Mouse (Mus musculus): ENCODE measurements around the gene Morc3. TPM values are rescaled to one million over a fixed set of nuclear protein-coding genes. Genes with fewer than 3 reads are reported as not detected.
"Not testable (repeated sequence)": the region's sequence is repeated elsewhere in the genome, so short reads cannot be mapped to it uniquely, and the experiment has no call there.

The Morc3 gene
- polyA plus RNA-seq, 1 experiment from 2014 or later: 25.3 TPM

GRCm38 (mm10) chr16:93824799-93825198 is 7.1 kb upstream of the Morc3 start:
- no peak overlapping the region for H3K9ac ChIP-seq (ENCODE audit: low read depth, low read length)
- no peak for ATAC-seq (replicated peaks; ENCODE audit: insufficient number of reproducible peaks, low FRiP score, low TSS enrichment)
- no peaks in the 10 kb centered on the region for H3K27me3 ChIP-seq (ENCODE audit: control insufficient read depth, insufficient read depth, low read length)
- no peaks in the 10 kb centered on the region for H3K36me3 ChIP-seq (ENCODE audit: control insufficient read depth, insufficient read depth, low read length)
- peaks cover 4% of the 10 kb centered on the region; the same call in 1 of the 2 replicates for H3K9me3 ChIP-seq (replicated peaks; ENCODE audit: control insufficient read depth, low read length)
- WGBS (ENCODE audit: insufficient replicate concordance): 73% methylated on average over 4 of the region's 4 CpGs
- H3K4me1 ChIP-seq (ENCODE audit: control insufficient read depth, insufficient read depth, low read length): no peaks in the 10 kb centered on the region
- H3K4me3 ChIP-seq (ENCODE audit: low read depth, low read length): no peak overlapping the region
- H3K4me2 ChIP-seq: no peak overlapping the region
- H3K27ac ChIP-seq (ENCODE audit: low read depth, low read length): no peak overlapping the region

- Histone ChIP-seq H3K4me3 (ENCODE audit: low read depth, low read length) (no peak overlapping the region), H3K36me3 (ENCODE audit: control insufficient read depth, insufficient read depth, low read length) (no peaks in the 10 kb centered on the region), H3K4me1 (ENCODE audit: control insufficient read depth, insufficient read depth, low read length) (no peaks in the 10 kb centered on the region), H3K9ac (ENCODE audit: low read depth, low read length) (no peak overlapping the region), H3K9me3 (replicated peaks; ENCODE audit: control insufficient read depth, low read length) (peaks cover 4% of the 10 kb centered on the region; the same call in 1 of the 2 replicates), H3K4me2 (no peak overlapping the region), H3K27me3 (ENCODE audit: control insufficient read depth, insufficient read depth, low read length) (no peaks in the 10 kb centered on the region), H3K27ac (ENCODE audit: low read depth, low read length) (no peak overlapping the region)
- no peak for ATAC-seq (replicated peaks; ENCODE audit: insufficient number of reproducible peaks, low FRiP score, low TSS enrichment)
- 81% methylated on average over 4 of the region's 4 CpGs for WGBS (ENCODE audit: insufficient replicate concordance)
Measured at GRCm38 (mm10) chr16:93825463-93825862, 6.5 kb upstream of the Morc3 start.

GRCm38 (mm10) chr16:93826054-93826453 is 5.9 kb upstream of the Morc3 start:
- no peaks in the 10 kb centered on the region for H3K4me1 ChIP-seq (ENCODE audit: control insufficient read depth, insufficient read depth, low read length)
- no peak overlapping the region for H3K9ac ChIP-seq (ENCODE audit: low read depth, low read length)
- ATAC-seq (replicated peaks; ENCODE audit: insufficient number of reproducible peaks, low FRiP score, low TSS enrichment): no peak
- no peak overlapping the region for H3K27ac ChIP-seq (ENCODE audit: low read depth, low read length)
- H3K9me3 ChIP-seq (replicated peaks; ENCODE audit: control insufficient read depth, low read length): peaks cover 4% of the 10 kb centered on the region; the same call in 1 of the 2 replicates
- 60% methylated on average over 11 of the region's 11 CpGs for WGBS (ENCODE audit: insufficient replicate concordance)
- no peaks in the 10 kb centered on the region for H3K36me3 ChIP-seq (ENCODE audit: control insufficient read depth, insufficient read depth, low read length)
- H3K4me2 ChIP-seq: no peak overlapping the region
- H3K27me3 ChIP-seq (ENCODE audit: control insufficient read depth, insufficient read depth, low read length): no peaks in the 10 kb centered on the region
- no peak overlapping the region for H3K4me3 ChIP-seq (ENCODE audit: low read depth, low read length)

GRCm38 (mm10) chr16:93826478-93826877 is 5.4 kb upstream of the Morc3 start:
- not testable (repeated sequence) for H3K27me3 ChIP-seq (ENCODE audit: control insufficient read depth, insufficient read depth, low read length); H3K4me3 ChIP-seq (ENCODE audit: low read depth, low read length); H3K4me1 ChIP-seq (ENCODE audit: control insufficient read depth, insufficient read depth, low read length); H3K9me3 ChIP-seq (replicated peaks; ENCODE audit: control insufficient read depth, low read length); H3K9ac ChIP-seq (ENCODE audit: low read depth, low read length); H3K27ac ChIP-seq (ENCODE audit: low read depth, low read length); H3K36me3 ChIP-seq (ENCODE audit: control insufficient read depth, insufficient read depth, low read length); H3K4me2 ChIP-seq; ATAC-seq (replicated peaks; ENCODE audit: insufficient number of reproducible peaks, low FRiP score, low TSS enrichment)
- 50% methylated on average over 5 of the region's 5 CpGs for WGBS (ENCODE audit: insufficient replicate concordance)

- no peak for ATAC-seq (replicated peaks; ENCODE audit: insufficient number of reproducible peaks, low FRiP score, low TSS enrichment)
- Histone ChIP-seq H3K27me3 (ENCODE audit: control insufficient read depth, insufficient read depth, low read length) (no peaks in the 10 kb centered on the region), H3K36me3 (ENCODE audit: control insufficient read depth, insufficient read depth, low read length) (no peaks in the 10 kb centered on the region), H3K9me3 (replicated peaks; ENCODE audit: control insufficient read depth, low read length) (peaks cover 4% of the 10 kb centered on the region; the same call in 1 of the 2 replicates), H3K9ac (ENCODE audit: low read depth, low read length) (no peak overlapping the region), H3K4me1 (ENCODE audit: control insufficient read depth, insufficient read depth, low read length) (no peaks in the 10 kb centered on the region; the same call in 1 of the 2 replicates), H3K4me2 (no peak overlapping the region), H3K27ac (ENCODE audit: low read depth, low read length) (no peak overlapping the region), H3K4me3 (ENCODE audit: low read depth, low read length) (no peak overlapping the region)
- 80% methylated on average over 6 of the region's 6 CpGs for WGBS (ENCODE audit: insufficient replicate concordance)
Measured at GRCm38 (mm10) chr16:93826909-93827308, 5.0 kb upstream of the Morc3 start.

- ATAC-seq (replicated peaks; ENCODE audit: insufficient number of reproducible peaks, low FRiP score, low TSS enrichment): no peak
- Histone ChIP-seq H3K27ac (ENCODE audit: low read depth, low read length) (no peak overlapping the region), H3K4me3 (ENCODE audit: low read depth, low read length) (no peak overlapping the region), H3K4me1 (ENCODE audit: control insufficient read depth, insufficient read depth, low read length) (peaks cover 4% of the 10 kb centered on the region), H3K36me3 (ENCODE audit: control insufficient read depth, insufficient read depth, low read length) (no peaks in the 10 kb centered on the region), H3K9me3 (replicated peaks; ENCODE audit: control insufficient read depth, low read length) (no peaks in the 10 kb centered on the region), H3K9ac (ENCODE audit: low read depth, low read length) (no peak overlapping the region), H3K27me3 (ENCODE audit: control insufficient read depth, insufficient read depth, low read length) (no peaks in the 10 kb centered on the region), H3K4me2 (no peak overlapping the region)
- 89% methylated on average over 15 of the region's 15 CpGs for WGBS (ENCODE audit: insufficient replicate concordance)
Measured at GRCm38 (mm10) chr16:93829526-93829925, 2.4 kb upstream of the Morc3 start.

GRCm38 (mm10) chr16:93830071-93830470 is 1.9 kb upstream of the Morc3 start:
- Histone ChIP-seq H3K9ac (ENCODE audit: low read depth, low read length) (no peak overlapping the region), H3K27ac (ENCODE audit: low read depth, low read length) (no peak overlapping the region), H3K4me3 (ENCODE audit: low read depth, low read length) (no peak overlapping the region), H3K4me1 (ENCODE audit: control insufficient read depth, insufficient read depth, low read length) (peaks cover 4% of the 10 kb centered on the region), H3K27me3 (ENCODE audit: control insufficient read depth, insufficient read depth, low read length) (no peaks in the 10 kb centered on the region), H3K4me2 (no peak overlapping the region), H3K36me3 (ENCODE audit: control insufficient read depth, insufficient read depth, low read length) (no peaks in the 10 kb centered on the region), H3K9me3 (replicated peaks; ENCODE audit: control insufficient read depth, low read length) (no peaks in the 10 kb centered on the region)
- no peak for ATAC-seq (replicated peaks; ENCODE audit: insufficient number of reproducible peaks, low FRiP score, low TSS enrichment)
- 83% methylated on average over 9 of the region's 9 CpGs for WGBS (ENCODE audit: insufficient replicate concordance)

- no peak for ATAC-seq (replicated peaks; ENCODE audit: insufficient number of reproducible peaks, low FRiP score, low TSS enrichment)
- no peak overlapping the region for H3K27ac ChIP-seq (ENCODE audit: low read depth, low read length)
- 78% methylated on average over 5 of the region's 5 CpGs for WGBS (ENCODE audit: insufficient replicate concordance)
- H3K4me1 ChIP-seq (ENCODE audit: control insufficient read depth, insufficient read depth, low read length): peaks cover 4% of the 10 kb centered on the region
- no peak overlapping the region for H3K4me3 ChIP-seq (ENCODE audit: low read depth, low read length)
- H3K9me3 ChIP-seq (replicated peaks; ENCODE audit: control insufficient read depth, low read length): no peaks in the 10 kb centered on the region
- no peak overlapping the region for H3K4me2 ChIP-seq
- H3K9ac ChIP-seq (ENCODE audit: low read depth, low read length): no peak overlapping the region
- no peaks in the 10 kb centered on the region for H3K36me3 ChIP-seq (ENCODE audit: control insufficient read depth, insufficient read depth, low read length)
- H3K27me3 ChIP-seq (ENCODE audit: control insufficient read depth, insufficient read depth, low read length): no peaks in the 10 kb centered on the region
Measured at GRCm38 (mm10) chr16:93830916-93831315, 1.0 kb upstream of the Morc3 start.

- Histone ChIP-seq H3K4me2 (peak overlapping the region; percentile 87), H3K9ac (ENCODE audit: low read depth, low read length) (peak overlapping the region; percentile 88), H3K27me3 (ENCODE audit: control insufficient read depth, insufficient read depth, low read length) (no peaks in the 10 kb centered on the region), H3K4me3 (ENCODE audit: low read depth, low read length) (peak overlapping the region; percentile 98), H3K9me3 (replicated peaks; ENCODE audit: control insufficient read depth, low read length) (no peaks in the 10 kb centered on the region), H3K4me1 (ENCODE audit: control insufficient read depth, insufficient read depth, low read length) (peaks cover 4% of the 10 kb centered on the region), H3K27ac (ENCODE audit: low read depth, low read length) (peak overlapping the region; percentile 93), H3K36me3 (ENCODE audit: control insufficient read depth, insufficient read depth, low read length) (no peaks in the 10 kb centered on the region; the same call in 1 of the 2 replicates)
- ATAC-seq (replicated peaks; ENCODE audit: insufficient number of reproducible peaks, low FRiP score, low TSS enrichment): peak; percentile 67
- under 1% methylated on average over 55 of the region's 69 CpGs for WGBS (ENCODE audit: insufficient replicate concordance)
Measured at GRCm38 (mm10) chr16:93832451-93833276, 743 bp downstream of the Morc3 start.
